Mouse (Mus musculus) limb, embryonic 11.5 days (tissue): ENCODE data around the gene Bmp7. TPM values are rescaled to one million over a fixed set of nuclear protein-coding genes. Genes with fewer than 3 reads are reported as not detected.

Source experiments
- ATAC-seq: fragments of 200-750 bp; cut with Nextera tagmentation; 2 replicates; pipeline ENCODE4 v1.8.0; 2017; ENCODE audit warnings: low read depth; ENCODE audit not compliant: insufficient number of reproducible peaks, low FRiP score, low TSS enrichment
- DNase-seq: peaks from one replicate; pipeline ENCODE4 v3.0.0-alpha.2; 2015; ENCODE audit warnings: low spot score
- H3K27ac ChIP-seq: fragments of 300-500 bp; sonication (generic); replicated peaks from 2 replicates; pipeline ENCODE4 v1.5.1; 2014; ENCODE audit warnings: low read depth, mild to moderate bottlenecking, low read length
- H3K27me3 ChIP-seq: fragments of 300-500 bp; sonication (generic); 2 replicates; pipeline ENCODE4 v1.6.1; 2014; ENCODE audit warnings: mild to moderate bottlenecking, low read length, mixed read lengths; ENCODE audit not compliant: control insufficient read depth, insufficient read depth
- H3K36me3 ChIP-seq: fragments of 300-500 bp; sonication (generic); 2 replicates; pipeline ENCODE4 v1.6.1; 2014; ENCODE audit warnings: mild to moderate bottlenecking, low read length, moderate library complexity, mixed read lengths; ENCODE audit not compliant: control insufficient read depth, insufficient read depth
- H3K4me1 ChIP-seq: fragments of 300-500 bp; sonication (generic); 2 replicates; pipeline ENCODE4 v1.6.1; 2014; ENCODE audit warnings: low read length, mixed read lengths; ENCODE audit not compliant: control insufficient read depth, insufficient read depth
- H3K4me2 ChIP-seq: fragments of 300-500 bp; sonication (generic); 2 replicates; pipeline ENCODE4 v1.6.1; 2014; ENCODE audit warnings: low read depth, mild to moderate bottlenecking, moderate library complexity; ENCODE audit not compliant: severe bottlenecking
- H3K4me3 ChIP-seq: fragments of 300-500 bp; sonication (generic); 2 replicates; pipeline ENCODE4 v1.5.1; 2014; ENCODE audit warnings: low read depth, low read length
- H3K9ac ChIP-seq: fragments of 300-500 bp; sonication (generic); 2 replicates; pipeline ENCODE4 v1.6.1; 2014; ENCODE audit warnings: mild to moderate bottlenecking, low read length
- H3K9me3 ChIP-seq: fragments of 300-500 bp; sonication (generic); 2 replicates; pipeline ENCODE4 v1.6.1; 2016; ENCODE audit warnings: low read length; ENCODE audit not compliant: control insufficient read depth
- WGBS: fragments of 180-500 bp; shearing (Covaris S2); extraction: QIAGEN DNeasy Blood & Tissue Kit; methylation state at CpG from one replicate; pipeline ENCODE4 v1.1.7; 2014; 5-methylcytosine and 5-hydroxymethylcytosine counted together
- polyA plus RNA-seq: library from polyadenylated mRNA; unstranded; fragments of >200 nt; fragmentation: Nextera tagmentation; extraction: Ambion mirVana; gene quantifications from 2 replicates; pipeline ENCODE4 v1.2.1, GENCODE M21; 2014

The Bmp7 gene
- polyA plus RNA-seq, 1 experiment from 2014 or later, result 38.1 TPM

GRCm38 (mm10) chr2:172851773-172852172 lies 88.3 kb downstream of the Bmp7 start:
- no peak overlapping the region for H3K4me2 ChIP-seq
- H3K36me3 ChIP-seq, result no peaks in the 10 kb centered on the region
- H3K4me3 ChIP-seq, result no peak overlapping the region
- H3K4me1 ChIP-seq, result peaks cover 19% of the 10 kb centered on the region
- H3K9me3 ChIP-seq, result no peaks in the 10 kb centered on the region
- H3K27ac ChIP-seq, result no peak overlapping the region; the same call in 1 of the 2 replicates
- no peaks in the 10 kb centered on the region for H3K27me3 ChIP-seq
- no peak overlapping the region for H3K9ac ChIP-seq
- DNase-seq (no peak), ATAC-seq (no peak)
- 47% methylated on average over 11 of the region's 11 CpGs for WGBS

GRCm38 (mm10) chr2:172848193-172848592 lies 91.9 kb downstream of the Bmp7 start:
- no peak overlapping the region for H3K9ac ChIP-seq
- H3K4me2 ChIP-seq, result no peak overlapping the region
- no peak overlapping the region for H3K4me3 ChIP-seq
- WGBS, result 76% methylated on average over 6 of the region's 6 CpGs
- no peak for ATAC-seq
- no peak overlapping the region for H3K27ac ChIP-seq
- H3K27me3 ChIP-seq, result no peaks in the 10 kb centered on the region
- H3K36me3 ChIP-seq, result no peaks in the 10 kb centered on the region
- H3K9me3 ChIP-seq, result no peaks in the 10 kb centered on the region
- H3K4me1 ChIP-seq, result peaks cover 36% of the 10 kb centered on the region
- DNase-seq, result peak; percentile 64

- H3K4me3 ChIP-seq, result no peak overlapping the region
- H3K4me1 ChIP-seq, result peaks cover 27% of the 10 kb centered on the region
- DNase-seq, result no peak
- no peaks in the 10 kb centered on the region for H3K9me3 ChIP-seq
- H3K36me3 ChIP-seq, result no peaks in the 10 kb centered on the region
- H3K27ac ChIP-seq, result peak overlapping the region; percentile 76; the same call in 1 of the 2 replicates
- WGBS, result 29% methylated on average over 4 of the region's 4 CpGs
- H3K4me2 ChIP-seq, result no peak overlapping the region
- H3K9ac ChIP-seq, result peak overlapping the region; percentile 22; the same call in 1 of the 2 replicates
- no peaks in the 10 kb centered on the region for H3K27me3 ChIP-seq
- no peak for ATAC-seq
These were observed 93.9 kb downstream of the Bmp7 start for GRCm38 (mm10) chr2:172846311-172846575.

- peak overlapping the region; percentile 76 for H3K27ac ChIP-seq
- DNase-seq (peak; percentile 61), ATAC-seq (no peak)
- no peak overlapping the region for H3K4me2 ChIP-seq
- H3K36me3 ChIP-seq, result no peaks in the 10 kb centered on the region
- 46% methylated on average over 31 of the region's 31 CpGs for WGBS
- H3K9me3 ChIP-seq, result no peaks in the 10 kb centered on the region
- H3K4me3 ChIP-seq, result no peak overlapping the region
- no peaks in the 10 kb centered on the region for H3K27me3 ChIP-seq
- H3K9ac ChIP-seq, result peak overlapping the region; percentile 31; the same call in 1 of the 2 replicates
- peaks cover 27% of the 10 kb centered on the region for H3K4me1 ChIP-seq
These were observed 94.4 kb downstream of the Bmp7 start for GRCm38 (mm10) chr2:172845536-172846310.

- WGBS, result 83% methylated on average over 9 of the region's 9 CpGs
- Histone ChIP-seq H3K4me3 (no peak overlapping the region), H3K27me3 (no peaks in the 10 kb centered on the region), H3K27ac (no peak overlapping the region), H3K36me3 (no peaks in the 10 kb centered on the region), H3K4me1 (peaks cover 31% of the 10 kb centered on the region), H3K9me3 (no peaks in the 10 kb centered on the region), H3K4me2 (no peak overlapping the region), H3K9ac (no peak overlapping the region)
- ATAC-seq (no peak), DNase-seq (no peak)
These were observed 96.2 kb downstream of the Bmp7 start for GRCm38 (mm10) chr2:172843903-172844302.

GRCm38 (mm10) chr2:172842306-172842705 lies 97.8 kb downstream of the Bmp7 start:
- DNase-seq (no peak), ATAC-seq (no peak)
- Histone ChIP-seq H3K9me3 (no peaks in the 10 kb centered on the region), H3K4me1 (peaks cover 29% of the 10 kb centered on the region), H3K36me3 (no peaks in the 10 kb centered on the region), H3K4me2 (no peak overlapping the region), H3K27me3 (no peaks in the 10 kb centered on the region), H3K27ac (no peak overlapping the region), H3K4me3 (no peak overlapping the region), H3K9ac (no peak overlapping the region)
- 68% methylated on average over 4 of the region's 4 CpGs for WGBS

GRCm38 (mm10) chr2:172840905-172841750 lies 99.0 kb downstream of the Bmp7 start:
- no peaks in the 10 kb centered on the region for H3K36me3 ChIP-seq
- no peaks in the 10 kb centered on the region for H3K27me3 ChIP-seq
- H3K4me2 ChIP-seq, result no peak overlapping the region
- DNase-seq, result no peak
- ATAC-seq, result no peak
- H3K9ac ChIP-seq, result no peak overlapping the region
- H3K9me3 ChIP-seq, result no peaks in the 10 kb centered on the region
- 66% methylated on average over 11 of the region's 11 CpGs for WGBS
- H3K4me3 ChIP-seq, result no peak overlapping the region
- H3K27ac ChIP-seq, result no peak overlapping the region
- H3K4me1 ChIP-seq, result peaks cover 23% of the 10 kb centered on the region

- ATAC-seq (0 out of 2 replicates have a peak, but pooled peaks have one; percentile 22), DNase-seq (no peak)
- Histone ChIP-seq H3K4me3 (no peak overlapping the region), H3K36me3 (no peaks in the 10 kb centered on the region), H3K9me3 (no peaks in the 10 kb centered on the region), H3K4me1 (peaks cover 12% of the 10 kb centered on the region), H3K27me3 (no peaks in the 10 kb centered on the region), H3K9ac (no peak overlapping the region), H3K4me2 (no peak overlapping the region), H3K27ac (no peak overlapping the region)
- 23% methylated on average over 10 of the region's 10 CpGs for WGBS
These were observed 100.7 kb downstream of the Bmp7 start for GRCm38 (mm10) chr2:172839317-172839980.
